23 mouse cellular contexts compared by ENCODE assay signal in genomic region chr3:53421656-53422055, GRCm38 (mm10).
"Had no signal": no experiment of that assay in that cellular context is flagged by ENCODE, and none has a peak within 500 bp of the region (broad histone marks: within the 10 kb centered on the region; RNA-seq: fewer than 3 reads in every experiment).

No protein-coding gene starts in this region.

- H3K27ac ChIP-seq: heart, embryonic 13.5 days; heart, embryonic 15.5 days; hindbrain, embryonic 13.5 days; hindbrain, embryonic 15.5 days; hindbrain, postnatal 0 days; limb, embryonic 13.5 days; limb, embryonic 15.5 days; liver, embryonic 12.5 days; liver, embryonic 14.5 days had no signal

- H3K4me1 ChIP-seq: hindbrain, embryonic 15.5 days; limb, embryonic 15.5 days; liver, embryonic 12.5 days had no signal

- H3K4me3 ChIP-seq: heart, embryonic 13.5 days; heart, embryonic 15.5 days; hindbrain, embryonic 13.5 days; hindbrain, embryonic 15.5 days; limb, embryonic 13.5 days; limb, embryonic 15.5 days; liver, embryonic 12.5 days had no signal

- ATAC-seq: hindbrain, postnatal 0 days; intestine, postnatal 0 days; liver, embryonic 12.5 days had no signal

- H3K27me3 ChIP-seq: heart, embryonic 13.5 days; heart, embryonic 15.5 days; hindbrain, embryonic 13.5 days; hindbrain, embryonic 15.5 days; limb, embryonic 15.5 days; liver, embryonic 12.5 days had no signal

- H3K36me3 ChIP-seq: heart, embryonic 13.5 days; heart, embryonic 15.5 days; hindbrain, embryonic 13.5 days; hindbrain, embryonic 15.5 days; limb, embryonic 13.5 days; limb, embryonic 15.5 days; liver, embryonic 12.5 days had no signal

- DNase-seq: gastrocnemius, postnatal 14 days; gastrocnemius, postnatal 36 days; heart, adult 18-20 months; heart, postnatal 14 days; heart, postnatal 36 days; kidney, adult 18-20 months; kidney, adult 8-10 months; kidney, postnatal 10 days; kidney, postnatal 25 days; layer of hippocampus, adult 9-11 months; layer of hippocampus, postnatal 36 days; left cerebral cortex, postnatal 4 days had no signal

- H3K9ac ChIP-seq: heart, embryonic 13.5 days; heart, embryonic 15.5 days; hindbrain, embryonic 13.5 days; hindbrain, embryonic 15.5 days; limb, embryonic 13.5 days; limb, embryonic 15.5 days; liver, embryonic 12.5 days; liver, embryonic 14.5 days had no signal

- H3K4me2 ChIP-seq: heart, embryonic 11.5 days; heart, embryonic 13.5 days; heart, embryonic 15.5 days; hindbrain, embryonic 13.5 days; hindbrain, embryonic 15.5 days; limb, embryonic 13.5 days; limb, embryonic 15.5 days; liver, embryonic 12.5 days had no signal

- H3K9me3 ChIP-seq: heart, embryonic 13.5 days; heart, embryonic 15.5 days; hindbrain, embryonic 13.5 days; hindbrain, embryonic 15.5 days; limb, embryonic 13.5 days; limb, embryonic 15.5 days; liver, embryonic 12.5 days had no signal
